Mouse (Mus musculus) neural tube, embryonic 11.5 days (tissue): ENCODE data around the gene Gas2. TPM values are rescaled to one million over a fixed set of nuclear protein-coding genes. Genes with fewer than 3 reads are reported as not detected.

Source experiments
- ATAC-seq: fragments of 200-750 bp; cut with Nextera tagmentation; 2 replicates; pipeline ENCODE4 v1.8.0; 2017; ENCODE audit warnings: moderate number of reproducible peaks, mild to moderate bottlenecking, moderate TSS enrichment, moderate library complexity; ENCODE audit not compliant: insufficient read depth, low FRiP score, low TSS enrichment
- DNase-seq: peaks from one replicate; pipeline ENCODE4 v3.0.0-alpha.2; 2015; ENCODE audit warnings: low spot score
- H3K27ac ChIP-seq: fragments of 300-500 bp; sonication (generic); 2 replicates; pipeline ENCODE4 v1.5.1; 2014; ENCODE audit warnings: low read depth, mild to moderate bottlenecking, low read length
- H3K27me3 ChIP-seq: fragments of 300-500 bp; sonication (generic); 2 replicates; pipeline ENCODE4 v1.6.1; 2014; ENCODE audit warnings: mild to moderate bottlenecking, low read length, mixed read lengths; ENCODE audit not compliant: control insufficient read depth, insufficient read depth
- H3K36me3 ChIP-seq: fragments of 300-500 bp; sonication (generic); 2 replicates; pipeline ENCODE4 v1.6.1; 2014; ENCODE audit warnings: mild to moderate bottlenecking, low read length, moderate library complexity, mixed read lengths; ENCODE audit not compliant: control insufficient read depth, insufficient read depth
- H3K4me1 ChIP-seq: fragments of 300-500 bp; sonication (generic); 2 replicates; pipeline ENCODE4 v1.6.1; 2014; ENCODE audit warnings: low read length, mixed read lengths; ENCODE audit not compliant: control insufficient read depth, insufficient read depth
- H3K4me2 ChIP-seq: fragments of 300-500 bp; sonication (generic); 2 replicates; pipeline ENCODE4 v1.6.1; 2014; ENCODE audit warnings: low read depth, mild to moderate bottlenecking, moderate library complexity
- H3K4me3 ChIP-seq: fragments of 300-500 bp; sonication (generic); 2 replicates; pipeline ENCODE4 v1.5.1; 2014; ENCODE audit warnings: low read depth, low read length
- H3K9ac ChIP-seq: fragments of 300-500 bp; sonication (generic); 2 replicates; pipeline ENCODE4 v1.6.1; 2014; ENCODE audit warnings: mild to moderate bottlenecking, low read length
- H3K9me3 ChIP-seq: fragments of 300-500 bp; sonication (generic); 2 replicates; pipeline ENCODE4 v1.6.1; 2016; ENCODE audit warnings: low read length; ENCODE audit not compliant: control insufficient read depth
- WGBS: fragments of 180-500 bp; shearing (Covaris S2); extraction: QIAGEN DNeasy Blood & Tissue Kit; methylation state at CpG from one replicate; pipeline ENCODE4 v1.1.7; 2014; 5-methylcytosine and 5-hydroxymethylcytosine counted together
- polyA plus RNA-seq: library from polyadenylated mRNA; unstranded; fragments of >200 nt; fragmentation: Nextera tagmentation; extraction: Ambion mirVana; gene quantifications from 2 replicates; pipeline ENCODE4 v1.2.1, GENCODE M21; 2014

The Gas2 gene
- polyA plus RNA-seq, 1 experiment from 2014 or later, result 49.0 TPM

DNA sequence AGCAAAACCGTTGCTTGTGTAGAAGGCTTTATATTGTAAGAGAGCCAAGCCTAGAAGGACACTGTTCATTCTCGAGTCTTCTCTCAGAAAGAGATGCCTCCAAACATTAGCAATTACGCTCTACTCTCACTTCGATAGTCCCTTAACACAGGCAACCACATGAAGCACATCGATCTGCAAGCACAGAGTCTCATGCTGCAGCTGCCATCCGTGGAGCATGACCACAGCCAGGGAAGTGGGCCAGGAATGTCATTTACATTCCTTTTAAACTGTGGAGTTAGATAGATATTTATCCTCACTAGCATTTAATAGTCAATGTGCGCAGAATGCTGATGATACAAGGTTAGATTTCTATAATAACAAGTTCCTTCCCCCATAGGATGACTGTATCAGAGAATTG is 21.3 kb upstream of the Gas2 start:
- ATAC-seq (no peak), DNase-seq (no peak)
- Histone ChIP-seq H3K4me2 (no peak overlapping the region), H3K4me1 (no peaks in the 10 kb centered on the region), H3K9me3 (no peaks in the 10 kb centered on the region; the same call in 1 of the 2 replicates), H3K36me3 (no peaks in the 10 kb centered on the region), H3K9ac (no peak overlapping the region), H3K27ac (0 out of 2 replicates have a peak overlapping the region, but pooled peaks have one; percentile 14), H3K27me3 (no peaks in the 10 kb centered on the region), H3K4me3 (no peak overlapping the region)
- WGBS, result 84% methylated on average over 7 of the region's 7 CpGs

DNA sequence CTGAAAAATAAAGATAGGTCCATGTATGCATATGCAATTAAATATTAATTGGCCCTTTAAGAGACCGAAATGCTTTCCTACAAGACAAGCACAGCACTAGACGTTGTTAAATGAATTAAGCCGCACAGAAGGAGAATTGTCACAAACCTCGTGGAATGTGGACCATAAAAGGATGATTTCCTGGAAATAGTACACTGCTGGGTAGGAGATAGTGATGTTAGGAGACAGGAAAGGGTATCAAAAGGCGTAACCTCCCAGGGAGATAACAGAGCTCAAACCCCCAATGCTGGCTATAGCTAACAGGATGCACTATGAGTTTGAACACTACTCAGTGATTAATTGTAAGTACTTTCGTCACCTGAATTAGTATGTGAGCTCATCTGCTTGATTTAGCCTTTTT is 10.9 kb upstream of the Gas2 start:
- no peak for ATAC-seq
- no peak overlapping the region for H3K27ac ChIP-seq
- H3K4me3 ChIP-seq, result no peak overlapping the region
- 83% methylated on average over 6 of the region's 6 CpGs for WGBS
- H3K4me1 ChIP-seq, result no peaks in the 10 kb centered on the region
- H3K4me2 ChIP-seq, result no peak overlapping the region
- no peaks in the 10 kb centered on the region for H3K36me3 ChIP-seq
- H3K27me3 ChIP-seq, result no peaks in the 10 kb centered on the region
- no peaks in the 10 kb centered on the region for H3K9me3 ChIP-seq
- no peak overlapping the region for H3K9ac ChIP-seq
- no peak for DNase-seq

DNA sequence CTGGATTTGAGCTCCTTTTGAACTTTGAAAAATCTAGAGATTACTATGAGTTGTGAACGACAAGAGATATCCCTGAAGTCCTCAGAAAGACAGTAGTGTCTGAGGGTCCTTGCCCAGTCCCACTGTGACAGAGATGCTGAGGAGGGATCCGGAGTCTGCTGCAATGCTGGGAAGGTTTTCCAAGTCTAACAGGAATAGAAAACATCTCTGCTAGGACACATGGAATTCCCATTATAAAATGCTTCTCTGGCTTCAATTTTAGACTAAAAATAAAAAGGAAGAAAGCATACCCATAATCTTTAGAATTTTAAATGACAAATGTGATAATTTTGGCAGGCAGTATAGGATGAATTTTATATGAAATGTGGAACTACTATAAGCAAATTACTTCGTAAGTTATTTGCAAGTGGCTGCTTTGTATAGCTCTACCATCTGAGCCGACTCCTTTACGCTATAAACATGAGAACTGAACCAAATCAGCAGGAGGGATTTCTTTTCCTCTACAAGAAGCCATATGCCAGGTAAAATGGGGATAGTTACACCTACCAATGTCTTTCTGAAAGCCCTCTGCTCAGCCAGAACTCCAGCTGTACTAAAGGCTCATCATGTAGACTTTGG is 9.8 kb upstream of the Gas2 start:
- WGBS, result 84% methylated on average over 5 of the region's 5 CpGs
- H3K27me3 ChIP-seq, result no peaks in the 10 kb centered on the region
- DNase-seq (no peak), ATAC-seq (no peak)
- H3K4me2 ChIP-seq, result no peak overlapping the region
- no peaks in the 10 kb centered on the region for H3K36me3 ChIP-seq
- no peak overlapping the region for H3K4me3 ChIP-seq
- no peaks in the 10 kb centered on the region for H3K9me3 ChIP-seq
- no peak overlapping the region for H3K9ac ChIP-seq
- H3K4me1 ChIP-seq, result no peaks in the 10 kb centered on the region
- H3K27ac ChIP-seq, result no peak overlapping the region

DNA sequence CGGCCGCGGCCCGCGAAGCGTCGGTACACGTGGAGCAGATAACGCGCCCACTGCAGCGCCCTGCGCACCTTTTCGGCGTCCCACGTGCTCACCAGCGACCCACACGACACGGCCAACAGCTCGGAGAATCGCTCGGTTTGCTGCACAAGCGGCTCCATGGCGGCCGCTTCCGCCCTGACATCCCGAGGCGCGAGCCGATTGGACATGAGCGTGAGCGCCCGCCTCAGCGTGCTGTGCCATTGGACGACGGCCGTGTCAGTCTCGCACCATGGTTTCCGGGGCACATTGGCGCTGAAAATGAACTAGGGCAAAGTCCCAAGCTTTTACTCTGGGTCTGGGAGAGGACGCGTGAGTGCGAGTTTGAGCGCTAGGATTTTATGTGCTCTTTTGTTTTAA is 280 bp downstream of the Gas2 start, which contains the start of gene Fancf:
TSS of gene Fancf (minus strand) at position 171 of the 396 bp plus-strand sequence.
- ATAC-seq, result peak; percentile 99
- under 1% methylated on average over 43 of the region's 43 CpGs for WGBS

DNA sequence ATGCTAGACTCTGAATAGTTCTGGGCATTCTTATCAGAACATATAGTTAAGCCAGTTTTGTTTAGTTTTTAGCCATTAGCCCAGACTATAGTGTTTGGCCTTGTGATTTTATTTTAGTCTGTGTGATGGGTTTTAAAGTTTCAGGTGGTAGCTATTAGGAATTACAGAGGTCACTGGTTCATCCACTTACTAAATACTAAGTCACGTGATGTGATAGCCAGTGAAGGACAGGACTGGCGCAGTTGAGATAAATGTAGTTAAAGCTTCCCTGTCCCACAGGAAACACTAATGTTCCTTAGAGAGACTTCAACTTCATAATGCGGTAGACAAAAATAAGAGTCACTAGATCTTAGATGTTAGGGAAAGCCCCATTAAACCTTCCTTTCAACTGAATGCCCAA is 1.0 kb downstream of the Gas2 start:
- no peaks in the 10 kb centered on the region for H3K36me3 ChIP-seq
- peak overlapping the region; percentile 95; the same call in 1 of the 2 replicates for H3K9ac ChIP-seq
- H3K4me2 ChIP-seq, result peak overlapping the region; percentile 66
- DNase-seq (no peak), ATAC-seq (no peak)
- peaks cover 7% of the 10 kb centered on the region; the same call in 1 of the 2 replicates for H3K4me1 ChIP-seq
- H3K27ac ChIP-seq, result no peak overlapping the region
- H3K27me3 ChIP-seq, result no peaks in the 10 kb centered on the region
- H3K9me3 ChIP-seq, result no peaks in the 10 kb centered on the region
- H3K4me3 ChIP-seq, result peak overlapping the region; percentile 76
- WGBS, result 78% methylated on average over 3 of the region's 3 CpGs

More for the DNA sequence above, 280 bp downstream of the Gas2 start, which contains the start of gene Fancf:
- peak within 1 kb of the TSS; percentile 95 for H3K9ac ChIP-seq
- H3K4me1 ChIP-seq, result peaks cover 7% of the 10 kb centered on the region; the same call in 1 of the 2 replicates
- no peaks in the 10 kb centered on the region for H3K36me3 ChIP-seq
- peak; percentile 98 for DNase-seq
- peak within 1 kb of the TSS; percentile 76 for H3K4me3 ChIP-seq
- no peaks in the 10 kb centered on the region for H3K27me3 ChIP-seq
- peak within 1 kb of the TSS; percentile 98 for H3K27ac ChIP-seq
- H3K4me2 ChIP-seq, result peak within 1 kb of the TSS; percentile 66
- H3K9me3 ChIP-seq, result no peaks in the 10 kb centered on the region

DNA sequence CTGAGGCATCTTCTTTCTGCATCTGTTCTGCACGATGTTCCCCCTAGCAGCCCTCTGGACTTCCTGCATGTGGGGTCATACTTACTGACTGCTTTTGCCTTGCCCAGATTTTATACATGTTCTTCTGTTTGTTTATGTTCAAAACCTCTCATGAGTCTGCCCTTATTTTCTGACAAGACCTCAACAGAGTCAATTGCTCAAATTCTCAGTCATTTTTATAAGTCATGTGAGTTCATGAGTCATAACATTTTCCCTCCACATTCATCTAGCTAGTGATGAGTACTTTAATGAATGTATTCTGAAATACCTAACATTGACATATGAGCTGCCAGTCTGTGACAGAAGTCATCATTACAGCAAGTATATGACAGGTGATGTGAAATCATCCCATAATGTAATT is 3.5 kb downstream of the Gas2 start:
- H3K4me2 ChIP-seq, result no peak overlapping the region
- no peak overlapping the region for H3K9ac ChIP-seq
- no peak for DNase-seq
- no peaks in the 10 kb centered on the region for H3K9me3 ChIP-seq
- peaks cover 7% of the 10 kb centered on the region; the same call in 1 of the 2 replicates for H3K4me1 ChIP-seq
- no peak overlapping the region for H3K27ac ChIP-seq
- H3K4me3 ChIP-seq, result no peak overlapping the region
- WGBS, result 54% methylated on average over 1 of the region's 1 CpGs
- ATAC-seq, result no peak
- no peaks in the 10 kb centered on the region for H3K27me3 ChIP-seq
- H3K36me3 ChIP-seq, result no peaks in the 10 kb centered on the region

DNA sequence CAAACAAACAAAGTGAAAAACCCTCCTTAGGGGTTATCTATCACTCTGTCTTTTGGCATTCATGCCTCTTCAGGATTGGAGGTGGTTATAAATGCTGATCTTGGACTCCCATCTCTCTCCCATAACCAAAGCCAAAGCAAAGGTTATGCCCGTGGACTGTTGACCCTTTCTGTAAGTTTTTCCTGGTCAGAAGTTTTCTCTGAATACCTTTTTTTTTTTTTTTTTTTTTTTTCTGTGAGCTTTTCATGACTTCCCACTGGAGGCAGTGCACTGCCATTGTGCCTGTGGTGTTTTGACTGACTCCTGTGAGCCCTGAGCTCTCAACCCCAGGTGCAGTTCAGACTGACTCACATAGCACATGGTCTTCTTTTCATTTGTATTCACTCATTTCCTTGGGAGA is 6.2 kb downstream of the Gas2 start:
- Histone ChIP-seq H3K27me3 (no peaks in the 10 kb centered on the region), H3K36me3 (no peaks in the 10 kb centered on the region), H3K4me3 (no peak overlapping the region), H3K4me1 (no peaks in the 10 kb centered on the region; the same call in 1 of the 2 replicates), H3K4me2 (no peak overlapping the region), H3K27ac (no peak overlapping the region), H3K9ac (no peak overlapping the region), H3K9me3 (no peaks in the 10 kb centered on the region)
- ATAC-seq (no peak), DNase-seq (no peak)
- WGBS, result 88% methylated on average over 1 of the region's 1 CpGs

DNA sequence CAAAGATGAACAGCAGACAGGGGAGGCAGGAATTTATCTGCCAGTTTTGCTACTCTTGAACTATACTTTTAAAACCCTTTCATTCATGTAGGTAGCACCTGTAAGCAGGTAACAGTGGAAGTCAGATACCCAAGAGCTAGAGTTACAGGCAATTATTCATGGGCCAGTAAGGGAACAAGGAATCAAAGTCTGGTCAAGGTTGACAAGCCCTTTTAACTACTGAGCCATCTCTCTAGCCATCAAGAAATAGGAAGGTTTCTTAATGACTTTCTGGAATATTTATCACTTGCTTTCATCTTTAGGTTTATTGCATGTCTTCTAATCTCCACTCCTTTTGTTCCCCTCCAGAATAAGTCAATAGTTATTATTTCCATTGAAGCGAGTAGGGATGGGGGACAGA is 10.2 kb downstream of the Gas2 start:
- Histone ChIP-seq H3K4me2 (no peak overlapping the region), H3K36me3 (no peaks in the 10 kb centered on the region), H3K9ac (no peak overlapping the region), H3K4me1 (no peaks in the 10 kb centered on the region), H3K27me3 (no peaks in the 10 kb centered on the region), H3K9me3 (no peaks in the 10 kb centered on the region), H3K4me3 (no peak overlapping the region), H3K27ac (no peak overlapping the region)
- ATAC-seq (no peak), DNase-seq (no peak)
- WGBS, result 84% methylated on average over 1 of the region's 1 CpGs

DNA sequence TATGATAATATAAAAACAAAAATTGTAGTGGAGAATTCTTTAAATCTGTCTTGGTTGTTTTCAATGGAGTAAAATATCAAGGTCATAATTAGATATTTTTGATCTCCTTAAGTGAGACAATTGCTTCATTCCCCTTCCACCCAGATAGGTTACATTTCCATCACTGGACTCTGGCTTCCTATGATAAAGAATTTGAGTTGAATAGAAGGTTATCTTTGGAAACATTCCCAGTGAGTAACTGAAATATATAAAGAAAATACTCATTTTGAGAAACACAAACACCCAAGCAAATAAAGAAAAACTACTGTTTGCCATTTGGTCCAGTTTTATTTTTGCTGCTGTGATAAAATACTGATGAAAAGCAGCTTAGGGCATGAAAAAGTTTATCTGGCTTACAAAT is 10.8 kb downstream of the Gas2 start:
- DNase-seq (no peak), ATAC-seq (no peak)
- Histone ChIP-seq H3K27me3 (no peaks in the 10 kb centered on the region), H3K4me2 (no peak overlapping the region), H3K4me1 (no peaks in the 10 kb centered on the region), H3K9ac (no peak overlapping the region), H3K36me3 (no peaks in the 10 kb centered on the region), H3K27ac (no peak overlapping the region), H3K9me3 (no peaks in the 10 kb centered on the region), H3K4me3 (no peak overlapping the region)
